Mouse (Mus musculus) stomach, embryonic 14.5 days (tissue): ENCODE results near the gene Pigm. TPM values are rescaled to one million over a fixed set of nuclear protein-coding genes. Genes with fewer than 3 reads are reported as not detected.

Source experiments
- ATAC-seq: fragments of 200-750 bp; cut with Nextera tagmentation; 2 replicates; pipeline ENCODE4 v1.8.0; 2017; ENCODE audit warnings: low read depth, moderate TSS enrichment; ENCODE audit not compliant: insufficient number of reproducible peaks, insufficient read depth, low FRiP score
- H3K27ac ChIP-seq: fragments of 300-500 bp; sonication (generic); 2 replicates; pipeline ENCODE4 v1.5.1; 2014; ENCODE audit warnings: mild to moderate bottlenecking, low read length, moderate library complexity, mixed read lengths
- H3K27me3 ChIP-seq: fragments of 300-500 bp; sonication (generic); 2 replicates; pipeline ENCODE4 v1.6.1; 2014; ENCODE audit warnings: low read length, control low read depth, mixed read lengths; ENCODE audit not compliant: control insufficient read depth, insufficient read depth
- H3K36me3 ChIP-seq: fragments of 300-500 bp; sonication (generic); 2 replicates; pipeline ENCODE4 v1.6.1; 2014; ENCODE audit warnings: mild to moderate bottlenecking, control low read depth, low read length, moderate library complexity, mixed read lengths; ENCODE audit not compliant: control insufficient read depth, insufficient read depth
- H3K4me1 ChIP-seq: fragments of 300-500 bp; sonication (generic); 2 replicates; pipeline ENCODE4 v1.6.1; 2014; ENCODE audit warnings: low read length, control low read depth, mixed read lengths; ENCODE audit not compliant: control insufficient read depth, insufficient read depth
- H3K4me2 ChIP-seq: fragments of 300-500 bp; sonication (generic); replicated peaks from 2 replicates; pipeline ENCODE4 v1.6.1; 2014; ENCODE audit warnings: low read depth, low read length, control low read depth
- H3K4me3 ChIP-seq: fragments of 300-500 bp; sonication (generic); 2 replicates; pipeline ENCODE4 v1.5.1; 2014; ENCODE audit warnings: low read depth, low read length, control low read depth
- H3K9ac ChIP-seq: fragments of 300-500 bp; sonication (generic); replicated peaks from 2 replicates; pipeline ENCODE4 v1.6.1; 2014; ENCODE audit warnings: low read depth, mild to moderate bottlenecking, control low read depth, low read length, moderate library complexity, mixed read lengths
- H3K9me3 ChIP-seq: fragments of 300-500 bp; sonication (generic); 2 replicates; pipeline ENCODE4 v1.6.1; 2016; ENCODE audit warnings: low read depth, low read length, control low read depth; ENCODE audit not compliant: control insufficient read depth
- WGBS: fragments of 180-500 bp; shearing (Covaris S2); extraction: QIAGEN DNeasy Blood & Tissue Kit; methylation state at CpG from one replicate; pipeline ENCODE4 v1.1.7; 2014; 5-methylcytosine and 5-hydroxymethylcytosine counted together
- polyA plus RNA-seq: library from polyadenylated mRNA; unstranded; fragments of >200 nt; fragmentation: Nextera tagmentation; extraction: Ambion mirVana; gene quantifications from 2 replicates; pipeline ENCODE4 v1.2.1, GENCODE M21; 2014

Gene Pigm
- polyA plus RNA-seq, 1 experiment from 2014 or later, result 10.5 TPM

- H3K36me3 ChIP-seq, result no peaks in the 10 kb centered on the region
- no peak overlapping the region for H3K4me2 ChIP-seq
- ATAC-seq, result 0 out of 2 replicates have a peak, but pooled peaks have one; percentile 37
- H3K27me3 ChIP-seq, result no peaks in the 10 kb centered on the region
- 9% methylated on average over 1 of the region's 1 CpGs for WGBS
- H3K27ac ChIP-seq, result no peak overlapping the region
- H3K9ac ChIP-seq, result no peak overlapping the region
- no peaks in the 10 kb centered on the region for H3K9me3 ChIP-seq
- no peaks in the 10 kb centered on the region for H3K4me1 ChIP-seq
- no peak overlapping the region for H3K4me3 ChIP-seq
Observed at GRCm38 (mm10) chr1:172357550-172357949, 18.8 kb upstream of the Pigm start.

GRCm38 (mm10) chr1:172358341-172358740 lies 18.0 kb upstream of the Pigm start:
- no peaks in the 10 kb centered on the region for H3K27me3 ChIP-seq
- H3K4me3 ChIP-seq, result no peak overlapping the region
- no peaks in the 10 kb centered on the region for H3K4me1 ChIP-seq
- H3K9ac ChIP-seq, result no peak overlapping the region
- no peak overlapping the region for H3K27ac ChIP-seq
- no peaks in the 10 kb centered on the region for H3K36me3 ChIP-seq
- H3K9me3 ChIP-seq, result no peaks in the 10 kb centered on the region
- WGBS, result 80% methylated on average over 10 of the region's 10 CpGs
- H3K4me2 ChIP-seq, result no peak overlapping the region
- ATAC-seq, result no peak

GRCm38 (mm10) chr1:172364684-172365083 lies 11.7 kb upstream of the Pigm start:
- Histone ChIP-seq H3K27me3 (no peaks in the 10 kb centered on the region), H3K4me3 (no peak overlapping the region), H3K36me3 (no peaks in the 10 kb centered on the region), H3K9me3 (no peaks in the 10 kb centered on the region), H3K4me2 (no peak overlapping the region), H3K9ac (no peak overlapping the region), H3K4me1 (no peaks in the 10 kb centered on the region), H3K27ac (no peak overlapping the region)
- no peak for ATAC-seq
- WGBS, result 15% methylated on average over 6 of the region's 6 CpGs

GRCm38 (mm10) chr1:172368768-172369418 lies 7.5 kb upstream of the Pigm start:
- no peaks in the 10 kb centered on the region for H3K27me3 ChIP-seq
- no peak overlapping the region for H3K27ac ChIP-seq
- H3K4me3 ChIP-seq, result no peak overlapping the region
- no peaks in the 10 kb centered on the region for H3K36me3 ChIP-seq
- 24% methylated on average over 23 of the region's 23 CpGs for WGBS
- H3K4me2 ChIP-seq, result peak overlapping the region; percentile 25
- no peak for ATAC-seq
- no peaks in the 10 kb centered on the region for H3K4me1 ChIP-seq
- no peaks in the 10 kb centered on the region for H3K9me3 ChIP-seq
- H3K9ac ChIP-seq, result no peak overlapping the region

GRCm38 (mm10) chr1:172376758-172377458 lies 562 bp downstream of the Pigm start:
- Histone ChIP-seq H3K27me3 (no peaks in the 10 kb centered on the region), H3K9ac (peak overlapping the region; percentile 78), H3K4me1 (peaks cover 18% of the 10 kb centered on the region), H3K9me3 (no peaks in the 10 kb centered on the region), H3K27ac (peak overlapping the region; percentile 63; the same call in 1 of the 2 replicates), H3K4me2 (peak overlapping the region; percentile 97), H3K4me3 (peak overlapping the region; percentile 88), H3K36me3 (peaks cover 7% of the 10 kb centered on the region; the same call in 1 of the 2 replicates)
- 2% methylated on average over 62 of the region's 62 CpGs for WGBS
- no peak for ATAC-seq

GRCm38 (mm10) chr1:172380066-172380465 lies 3.7 kb downstream of the Pigm start:
- Histone ChIP-seq H3K9me3 (no peaks in the 10 kb centered on the region), H3K4me3 (no peak overlapping the region), H3K27me3 (no peaks in the 10 kb centered on the region), H3K4me2 (0 out of 2 replicates have a peak overlapping the region, but pooled peaks have one; percentile 10), H3K36me3 (peaks cover 7% of the 10 kb centered on the region; the same call in 1 of the 2 replicates), H3K27ac (no peak overlapping the region), H3K9ac (no peak overlapping the region), H3K4me1 (peaks cover 18% of the 10 kb centered on the region)
- no peak for ATAC-seq
- 69% methylated on average over 10 of the region's 10 CpGs for WGBS

GRCm38 (mm10) chr1:172382090-172382489 lies 5.7 kb downstream of the Pigm start:
- Histone ChIP-seq H3K27ac (no peak overlapping the region), H3K9me3 (no peaks in the 10 kb centered on the region), H3K4me2 (no peak overlapping the region), H3K4me3 (no peak overlapping the region), H3K27me3 (no peaks in the 10 kb centered on the region), H3K4me1 (peaks cover 18% of the 10 kb centered on the region), H3K36me3 (peaks cover 7% of the 10 kb centered on the region; the same call in 1 of the 2 replicates), H3K9ac (no peak overlapping the region)
- no peak for ATAC-seq
- 97% methylated on average over 1 of the region's 1 CpGs for WGBS

GRCm38 (mm10) chr1:172387246-172387645 lies 10.9 kb downstream of the Pigm start:
- ATAC-seq, result no peak
- 74% methylated on average over 5 of the region's 5 CpGs for WGBS
- H3K9ac ChIP-seq, result no peak overlapping the region

More at GRCm38 (mm10) chr1:172387246-172387645, 10.9 kb downstream of the Pigm start:
- H3K4me1 ChIP-seq, result no peaks in the 10 kb centered on the region
- no peak overlapping the region for H3K4me3 ChIP-seq
- H3K27ac ChIP-seq, result no peak overlapping the region
- no peak overlapping the region for H3K4me2 ChIP-seq
- H3K27me3 ChIP-seq, result no peaks in the 10 kb centered on the region
- no peaks in the 10 kb centered on the region for H3K9me3 ChIP-seq
- no peaks in the 10 kb centered on the region for H3K36me3 ChIP-seq
